Mouse (Mus musculus): ENCODE measurements around the gene Cfap206.
"Not testable (repeated sequence)": the region's sequence is repeated elsewhere in the genome, so short reads cannot be mapped to it uniquely, and the experiment has no call there.

Cfap206 gene

GRCm38 (mm10) chr4:34729851-34730341, at the start of gene Cfap206:
Gene Cfap206 (minus strand): TSS chr4:34730206.
- DNase-seq (ENCODE audit: low read depth, low spot score): peak; percentile 57

GRCm38 (mm10) chr4:34777677-34778527, 47.9 kb upstream of the Cfap206 start, which contains the start of gene Smim8:
Gene Smim8 (minus strand): TSS chr4:34778423.
- peak; percentile 83 for DNase-seq (ENCODE audit: low read depth, low spot score)

GRCm38 (mm10) chr4:34771652-34772371, 41.8 kb upstream of the Cfap206 start:
- DNase-seq (ENCODE audit: low read depth, low spot score): peak; percentile 60

GRCm38 (mm10) chr4:34756163-34756562, 26.2 kb upstream of the Cfap206 start, which contains the start of gene Gm136:
Gene Gm136 (minus strand): TSS chr4:34756263.
- DNase-seq (ENCODE audit: low read depth, low spot score): no peak

- DNase-seq (ENCODE audit: low read depth, low spot score): no peak
Observed at GRCm38 (mm10) chr4:34749236-34749635, 19.2 kb upstream of the Cfap206 start.

GRCm38 (mm10) chr4:34734461-34734860, 4.5 kb upstream of the Cfap206 start:
- DNase-seq (ENCODE audit: low read depth, low spot score): no peak

GRCm38 (mm10) chr4:34733415-34733814, 3.4 kb upstream of the Cfap206 start:
- DNase-seq (ENCODE audit: low read depth, low spot score): not testable (repeated sequence)

- DNase-seq (ENCODE audit: low read depth, low spot score): not testable (repeated sequence)
Observed at GRCm38 (mm10) chr4:34725710-34726109, 4.3 kb downstream of the Cfap206 start.

- no peak for DNase-seq (ENCODE audit: low read depth, low spot score)
Observed at GRCm38 (mm10) chr4:34724306-34724705, 5.7 kb downstream of the Cfap206 start.

- DNase-seq (ENCODE audit: low read depth, low spot score): no peak
Observed at GRCm38 (mm10) chr4:34723186-34723585, 6.8 kb downstream of the Cfap206 start.

- DNase-seq (ENCODE audit: low read depth, low spot score): no peak
Observed at GRCm38 (mm10) chr4:34720127-34720895, 9.7 kb downstream of the Cfap206 start.

GRCm38 (mm10) chr4:34719421-34719820, 10.6 kb downstream of the Cfap206 start:
- no peak for DNase-seq (ENCODE audit: low read depth, low spot score)

- DNase-seq (ENCODE audit: low read depth, low spot score): no peak
Observed at GRCm38 (mm10) chr4:34715062-34715461, 14.9 kb downstream of the Cfap206 start.

GRCm38 (mm10) chr4:34708127-34708526, 21.9 kb downstream of the Cfap206 start:
- no peak for DNase-seq (ENCODE audit: low read depth, low spot score)

- no peak for DNase-seq (ENCODE audit: low read depth, low spot score)
Observed at GRCm38 (mm10) chr4:34707248-34707647, 22.8 kb downstream of the Cfap206 start.

GRCm38 (mm10) chr4:34703029-34703428, 27.0 kb downstream of the Cfap206 start:
- DNase-seq (ENCODE audit: low read depth, low spot score): no peak

GRCm38 (mm10) chr4:34702231-34702630, 27.8 kb downstream of the Cfap206 start:
- no peak for DNase-seq (ENCODE audit: low read depth, low spot score)

GRCm38 (mm10) chr4:34701528-34701927, 28.5 kb downstream of the Cfap206 start:
- DNase-seq (ENCODE audit: low read depth, low spot score): peak; percentile 30

- DNase-seq (ENCODE audit: low read depth, low spot score): no peak
Observed at GRCm38 (mm10) chr4:34688021-34688420, 42.0 kb downstream of the Cfap206 start.

GRCm38 (mm10) chr4:34686874-34687567, 43.0 kb downstream of the Cfap206 start, which contains the start of gene Slc35a1:
Gene Slc35a1 (minus strand): TSS chr4:34687438.
- peak; percentile 78 for DNase-seq (ENCODE audit: low read depth, low spot score)

GRCm38 (mm10) chr4:34680530-34680929, 49.5 kb downstream of the Cfap206 start:
- DNase-seq (ENCODE audit: low read depth, low spot score): no peak
